In the genomic region with DNA sequence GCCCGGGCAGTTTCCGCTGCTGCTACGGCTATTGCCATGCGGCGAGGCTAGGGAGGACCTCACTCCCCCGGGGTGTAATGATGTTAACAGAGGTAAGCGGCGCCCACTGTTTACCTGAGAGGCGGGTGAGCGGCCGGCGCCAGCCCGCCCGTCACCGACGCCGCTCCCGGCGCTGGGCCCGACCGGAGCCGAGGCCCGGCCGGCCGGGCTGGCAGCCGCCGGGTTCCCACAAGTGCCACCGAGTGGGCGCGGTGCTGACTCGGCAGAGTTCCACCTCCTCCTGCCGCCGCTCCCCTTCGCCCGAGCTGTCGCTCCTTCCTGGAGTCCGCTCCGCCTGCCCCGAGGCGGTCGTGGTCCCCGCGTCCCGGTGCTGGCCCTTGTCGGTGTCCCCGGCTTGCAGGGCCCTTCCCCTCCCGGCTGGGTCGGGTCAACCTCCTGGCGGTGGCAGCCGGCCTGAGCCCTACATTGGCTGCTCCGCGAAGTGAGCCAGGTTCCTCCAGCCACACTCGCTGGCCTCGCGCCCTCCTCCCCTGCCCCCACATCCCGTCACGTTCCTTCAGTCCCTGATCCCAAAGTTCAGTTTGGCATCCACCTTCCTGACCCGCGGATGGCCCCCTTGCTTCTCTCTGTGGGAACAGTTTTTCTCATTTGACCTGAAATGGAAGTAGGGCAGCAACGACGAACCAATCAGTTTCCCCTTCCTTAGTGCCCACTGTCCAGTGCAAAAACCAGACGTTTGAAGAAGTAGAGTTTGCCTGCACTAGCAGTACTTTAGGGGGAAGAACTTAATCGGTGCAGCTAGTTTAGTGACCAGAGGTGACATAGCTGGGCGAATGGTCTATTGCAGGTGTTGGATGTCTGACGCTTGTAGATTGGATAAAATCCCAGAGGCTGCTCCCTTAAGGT, we compare ENCODE assay signal across 8 mouse cellular contexts. TPM values are rescaled to one million over a fixed set of nuclear protein-coding genes. Genes with fewer than 3 reads are reported as not detected.
A peak's percentile ranks its signal among the peaks of the same experiment; 100 is the strongest.
DNase-seq lines count a peak whose midpoint lies in the region; ATAC-seq and TF ChIP-seq lines count a peak whose summit lies in the region.

No protein-coding gene starts in this region.

- intact Hi-C loops in heart, adult 2 months (cut with DNase I), result loop anchor here (2.0 kb wide), 1 partner anchor 23 kb away; no protein-coding TSS in a partner anchor

- H3K4me3 ChIP-seq in embryonic facial prominence, embryonic 13.5 days, result peak overlapping the region; percentile 78
- H3K4me3 ChIP-seq in heart, adult 2 months, result peak overlapping the region; percentile 94
- peak overlapping the region; percentile 71 for H3K4me3 ChIP-seq in kidney, adult 2 months (ENCODE audit: insufficient read depth, low read depth, low read length)
- H3K4me3 ChIP-seq in liver, embryonic 14.5 days (ENCODE audit: insufficient read depth in 1 of 2, low read depth in 2 of 2, low read length in 2 of 2), result peak overlapping the region; percentile 72 to 98
- H3K4me3 ChIP-seq in stomach, embryonic 16.5 days (replicated peaks; ENCODE audit: low read length), result peak overlapping the region; percentile 97

- H3K27me3 ChIP-seq in embryonic facial prominence, embryonic 13.5 days, result no peaks in the 10 kb centered on the region
- no peaks in the 10 kb centered on the region for H3K27me3 ChIP-seq in heart, adult 2 months (ENCODE audit: control insufficient read depth, insufficient read depth, low read length)
- no peaks in the 10 kb centered on the region for H3K27me3 ChIP-seq in kidney, adult 2 months (replicated peaks; ENCODE audit: control insufficient read depth, insufficient read depth, low read length)
- H3K27me3 ChIP-seq in liver, embryonic 14.5 days (ENCODE audit: control insufficient read depth, insufficient read depth, low read length), result no peaks in the 10 kb centered on the region
- no peaks in the 10 kb centered on the region for H3K27me3 ChIP-seq in stomach, embryonic 16.5 days (ENCODE audit: control insufficient read depth, insufficient read depth, low read length)

- peaks cover 6% of the 10 kb centered on the region for H3K79me2 ChIP-seq in heart, adult 2 months (replicated peaks; ENCODE audit: control insufficient read depth, insufficient read depth, low read length)

- no peak; the same call in 1 of the 2 replicates for TF ChIP-seq POLR2A in heart, adult 2 months (IDR thresholded peaks at IDR 0.05; ENCODE audit: insufficient read depth, low read depth, low read length)
- no peak for TF ChIP-seq POLR2A in kidney, adult 2 months (IDR thresholded peaks at IDR 0.05; ENCODE audit: low read depth, low read length)

- under 1% methylated on average over 39 of the region's 65 CpGs for WGBS in embryonic facial prominence, embryonic 13.5 days
- WGBS in heart, adult 2 months, result under 1% methylated on average over 63 of the region's 65 CpGs
- under 1% methylated on average over 65 of the region's 65 CpGs for WGBS in kidney, adult 2 months
- under 1% methylated on average over 48 of the region's 65 CpGs for WGBS in liver, embryonic 14.5 days (ENCODE audit: insufficient replicate concordance)
- under 1% methylated on average over 65 of the region's 65 CpGs for WGBS in stomach, embryonic 16.5 days

- H3K4me1 ChIP-seq in embryonic facial prominence, embryonic 13.5 days, result peaks cover 8% of the 10 kb centered on the region
- peaks cover 13% of the 10 kb centered on the region for H3K4me1 ChIP-seq in heart, adult 2 months (ENCODE audit: control insufficient read depth, insufficient read depth, low read length)
- peaks cover 8% of the 10 kb centered on the region; the same call in 1 of the 2 replicates for H3K4me1 ChIP-seq in kidney, adult 2 months (ENCODE audit: control insufficient read depth, insufficient read depth, low read length)
- H3K4me1 ChIP-seq in liver, embryonic 14.5 days (replicated peaks; ENCODE audit: control insufficient read depth in 2 of 2, insufficient read depth in 2 of 2, low read length in 1 of 2), result peaks cover 4 to 8% of the 10 kb centered on the region in 2 experiments
- peaks cover 21% of the 10 kb centered on the region; the same call in 1 of the 2 replicates for H3K4me1 ChIP-seq in stomach, embryonic 16.5 days (ENCODE audit: control insufficient read depth, insufficient read depth, low read length)

- TF ChIP-seq CTCF in heart, adult 2 months (IDR thresholded peaks at IDR 0.05), result peak; percentile 42
- TF ChIP-seq CTCF in kidney, adult 2 months (conservative IDR thresholded peaks at IDR 0.05; ENCODE audit: insufficient read depth, insufficient read length, low read depth, low read length), result no peak
- TF ChIP-seq CTCF in liver, embryonic 14.5 days (IDR thresholded peaks at IDR 0.05; ENCODE audit: low read depth), result peak; percentile 28; the same call in 1 of the 2 replicates

- H3K9me3 ChIP-seq in embryonic facial prominence, embryonic 13.5 days, result no peaks in the 10 kb centered on the region
- no peaks in the 10 kb centered on the region for H3K9me3 ChIP-seq in liver, embryonic 14.5 days (ENCODE audit: control insufficient read depth, low read length)
- no peaks in the 10 kb centered on the region for H3K9me3 ChIP-seq in stomach, embryonic 16.5 days (replicated peaks; ENCODE audit: control insufficient read depth, low read length)

- peak overlapping the region; percentile 96 for H3K9ac ChIP-seq in embryonic facial prominence, embryonic 13.5 days
- H3K9ac ChIP-seq in heart, adult 2 months (ENCODE audit: low read depth, low read length), result peak overlapping the region; percentile 95
- H3K9ac ChIP-seq in liver, embryonic 14.5 days (replicated peaks), result peak overlapping the region; percentile 97
- H3K9ac ChIP-seq in stomach, embryonic 16.5 days (ENCODE audit: low read length), result peak overlapping the region; percentile 96

- peak overlapping the region; percentile 81 for H3K4me2 ChIP-seq in embryonic facial prominence, embryonic 13.5 days
- peak overlapping the region; percentile 84 for H3K4me2 ChIP-seq in liver, embryonic 14.5 days (ENCODE audit: low read depth)
- peak overlapping the region; percentile 67 for H3K4me2 ChIP-seq in stomach, embryonic 16.5 days (ENCODE audit: low read depth, low read length)

- H3K27ac ChIP-seq in embryonic facial prominence, embryonic 13.5 days, result peak overlapping the region; percentile 94
- H3K27ac ChIP-seq in heart, adult 2 months, result peak overlapping the region; percentile 94
- H3K27ac ChIP-seq in kidney, adult 2 months (ENCODE audit: insufficient read depth, low read depth, low read length), result peak overlapping the region; percentile 90
- H3K27ac ChIP-seq in liver, embryonic 14.5 days, result peak overlapping the region; percentile 88
- H3K27ac ChIP-seq in stomach, embryonic 16.5 days (ENCODE audit: low read length), result peak overlapping the region; percentile 97

- no peaks in the 10 kb centered on the region for H3K36me3 ChIP-seq in embryonic facial prominence, embryonic 13.5 days
- peaks cover 18% of the 10 kb centered on the region for H3K36me3 ChIP-seq in heart, adult 2 months (ENCODE audit: control insufficient read depth, insufficient read depth, low read length)
- no peaks in the 10 kb centered on the region for H3K36me3 ChIP-seq in kidney, adult 2 months (ENCODE audit: control insufficient read depth, insufficient read depth, low read length)
- H3K36me3 ChIP-seq in liver, embryonic 14.5 days (replicated peaks; ENCODE audit: control insufficient read depth, insufficient read depth, low read depth), result no peaks in the 10 kb centered on the region
- H3K36me3 ChIP-seq in stomach, embryonic 16.5 days (ENCODE audit: control insufficient read depth, insufficient read depth, low read length), result no peaks in the 10 kb centered on the region

- peak; percentile 53 for ATAC-seq in embryonic facial prominence, embryonic 13.5 days (ENCODE audit: insufficient number of reproducible peaks, insufficient read depth, low FRiP score, low TSS enrichment, low read depth)
- ATAC-seq in liver, embryonic 14.5 days (ENCODE audit: insufficient read depth), result peak; percentile 76
- peak; percentile 81 for ATAC-seq in stomach, embryonic 16.5 days (ENCODE audit: insufficient read depth, low FRiP score)

- DNase-seq in CD4-positive, CD25-positive, alpha-beta regulatory T cell, adult 2 months (ENCODE audit: low read depth, low spot score), result peak; percentile 65
- DNase-seq in adrenal gland, postnatal 4 days (ENCODE audit: low spot score in 2 of 2), result peak; percentile 36 to 45
- DNase-seq in heart, adult 2 months, result peak; percentile 80 to 82
- peak; percentile 88 for DNase-seq in kidney, adult 2 months
- DNase-seq in liver, embryonic 14.5 days (ENCODE audit: low read depth in 3 of 3, low spot score in 3 of 3), result peak in 2 of 3 experiments; percentile 39 to 47
- peak; percentile 38 to 41 for DNase-seq in natural killer cell, adult 2 months (ENCODE audit: low spot score in 2 of 2)

- no peak for TF ChIP-seq EP300 in heart, adult 2 months (IDR thresholded peaks at IDR 0.05; ENCODE audit: insufficient read depth, low read depth, low read length)
- no peak for TF ChIP-seq EP300 in liver, embryonic 14.5 days (IDR thresholded peaks at IDR 0.05; ENCODE audit: low read depth)

RNA-seq across cellular contexts. Expression of gene Snx13, which starts 0.6 kb away (rescaled TPM):
- 10 to 100 TPM; 32.3 to 35.1 TPM for total RNA-seq in adrenal gland, postnatal 4 days (2021)
- polyA plus RNA-seq in embryonic facial prominence, embryonic 13.5 days (2015; fragmentation: Nextera tagmentation; extraction: Ambion mirVana), result 24.7 and 27.9 TPM in 2 replicates
- 10 to 100 TPM; 54.5 to 63.6 TPM for total RNA-seq in heart, adult 2 months (2021)
- 10.9 and 23.7 TPM in 2 replicates for polyA plus RNA-seq in heart, adult 2 months (2012; rRNA removed)
- polyA plus RNA-seq in kidney, adult 2 months (2012; rRNA removed), result 8.3 and 9.8 TPM in 2 replicates
- 1.7 and 2.5 TPM in 2 replicates for polyA plus RNA-seq in liver, embryonic 14.5 days (2012; rRNA removed)
- 7.2 and 7.3 TPM in 2 replicates for polyA plus RNA-seq in liver, embryonic 14.5 days (2014; fragmentation: Nextera tagmentation; extraction: Ambion mirVana)
- 28.5 and 29.7 TPM in 2 replicates for polyA plus RNA-seq in stomach, embryonic 16.5 days (2015; fragmentation: Nextera tagmentation; extraction: Ambion mirVana)

Comparison
In these comparisons a context has a peak if more than half of its experiments do, and no peak if none do; other contexts are left out.
1. Peak in every context shown above with its lines: DNase-seq, ATAC-seq, H3K4me3 ChIP-seq and H3K27ac ChIP-seq.